Mouse (Mus musculus) limb, embryonic 10.5 days (tissue): Measurements from ENCODE around the gene Terb1. TPM values are rescaled to one million over a fixed set of nuclear protein-coding genes. Genes with fewer than 3 reads are reported as not detected.

ENCODE experiments used
- DNase-seq: peaks from one replicate; pipeline ENCODE4 v3.0.0-alpha.2; 2017; ENCODE audit warnings: low spot score
- H3K27ac ChIP-seq: fragments of 300-500 bp; sonication (generic); 2 replicates; pipeline ENCODE4 v1.5.1; 2016; ENCODE audit warnings: mild to moderate bottlenecking
- H3K27me3 ChIP-seq: fragments of 300-500 bp; sonication (generic); 2 replicates; pipeline ENCODE4 v1.6.1; 2016; ENCODE audit warnings: low read depth, mild to moderate bottlenecking; ENCODE audit not compliant: poor library complexity, severe bottlenecking
- H3K36me3 ChIP-seq: fragments of 300-500 bp; sonication (generic); 2 replicates; pipeline ENCODE4 v1.6.1; 2016; ENCODE audit warnings: mild to moderate bottlenecking, moderate library complexity
- H3K4me1 ChIP-seq: fragments of 300-500 bp; sonication (generic); 2 replicates; pipeline ENCODE4 v1.6.1; 2016
- H3K4me3 ChIP-seq: fragments of 300-500 bp; sonication (generic); 2 replicates; pipeline ENCODE4 v1.5.1; 2016; ENCODE audit warnings: mild to moderate bottlenecking, moderate library complexity
- H3K9me3 ChIP-seq: fragments of 300-500 bp; sonication (generic); replicated peaks from 2 replicates; pipeline ENCODE4 v1.6.1; 2016; ENCODE audit warnings: mild to moderate bottlenecking
- WGBS: fragments of 180-500 bp; shearing (Covaris S2); methylation state at CpG from one replicate; pipeline ENCODE4 v1.1.7; 2016; 5-methylcytosine and 5-hydroxymethylcytosine counted together
- polyA plus RNA-seq: library from polyadenylated mRNA; unstranded; fragments of >200 nt; fragmentation: Nextera tagmentation; extraction: Ambion mirVana; gene quantifications from 2 replicates; pipeline ENCODE4 v1.2.1, GENCODE M21; 2016

Terb1 gene
- polyA plus RNA-seq, 1 experiment from 2014 or later, result 0.21 TPM

DNA sequence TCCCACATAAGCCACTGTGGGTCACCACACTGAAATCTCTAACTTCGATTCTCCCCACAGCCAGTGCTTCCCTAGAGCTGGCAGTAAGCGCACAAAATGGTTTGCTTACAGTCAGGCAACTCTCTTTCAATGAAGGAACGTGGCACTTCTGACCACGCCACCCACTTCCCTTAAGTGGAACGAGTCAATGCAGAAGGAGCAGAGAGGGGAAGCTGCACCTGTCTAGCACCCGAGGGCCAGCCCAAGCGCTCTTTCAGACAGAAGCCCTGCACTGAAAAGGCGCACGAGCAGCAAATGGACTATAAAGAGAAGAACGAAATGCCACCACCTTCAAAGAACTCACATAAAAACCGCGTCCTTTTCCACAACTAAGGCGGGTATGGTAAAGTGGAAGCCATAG, 82.0 kb downstream of the Terb1 start:
- Histone ChIP-seq H3K4me3 (no peak overlapping the region), H3K36me3 (peaks cover 99% of the 10 kb centered on the region), H3K27ac (no peak overlapping the region), H3K9me3 (no peaks in the 10 kb centered on the region), H3K27me3 (no peaks in the 10 kb centered on the region), H3K4me1 (no peaks in the 10 kb centered on the region)
- 94% methylated on average over 13 of the region's 13 CpGs for WGBS
- no peak for DNase-seq

DNA sequence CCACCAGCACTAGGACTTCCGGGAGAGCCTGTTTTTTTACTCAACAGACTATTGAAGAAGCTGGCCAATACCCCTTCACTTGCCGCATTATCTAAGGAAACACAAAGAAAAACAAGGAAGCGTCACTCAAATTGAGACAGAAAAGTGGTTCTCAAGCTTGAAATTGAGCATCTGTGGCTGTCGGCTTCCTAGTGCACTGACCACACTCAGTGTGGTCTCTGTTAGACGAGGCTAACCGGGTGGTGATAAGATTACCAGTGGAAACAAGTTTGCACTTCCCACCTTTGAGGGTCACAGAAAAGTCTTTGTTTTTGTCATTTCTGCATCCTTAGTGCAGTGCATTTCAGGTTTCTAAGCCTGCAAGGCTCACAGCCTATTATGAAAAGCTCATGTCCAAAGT, 87.4 kb downstream of the Terb1 start:
- 93% methylated on average over 6 of the region's 6 CpGs for WGBS

DNA sequence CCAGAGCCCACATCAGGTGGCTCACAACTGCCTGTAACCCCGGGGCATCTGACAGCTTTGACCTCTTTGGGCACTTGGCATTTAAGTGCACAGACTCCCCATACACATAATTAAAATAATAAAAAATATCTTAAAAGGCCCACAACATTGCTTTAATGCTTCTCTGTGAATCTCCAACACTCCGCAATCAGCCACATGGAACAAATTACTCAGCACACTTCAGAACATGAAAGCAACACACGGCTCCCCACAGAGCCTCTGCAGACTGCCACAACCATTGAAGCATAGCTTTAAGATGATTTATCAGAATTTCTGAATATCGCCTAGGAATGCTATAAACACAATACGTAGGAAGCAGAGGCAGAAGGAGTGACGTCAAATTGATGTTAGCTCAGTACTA, 93.7 kb downstream of the Terb1 start:
- H3K4me1 ChIP-seq, result no peaks in the 10 kb centered on the region
- WGBS, result 86% methylated on average over 6 of the region's 6 CpGs
- no peaks in the 10 kb centered on the region for H3K27me3 ChIP-seq
- no peak overlapping the region for H3K4me3 ChIP-seq
- peaks cover 43% of the 10 kb centered on the region for H3K36me3 ChIP-seq
- H3K9me3 ChIP-seq, result no peaks in the 10 kb centered on the region
- no peak overlapping the region for H3K27ac ChIP-seq
- no peak for DNase-seq

More for the DNA sequence above, 87.4 kb downstream of the Terb1 start:
- Histone ChIP-seq H3K4me3 (no peak overlapping the region), H3K27me3 (no peaks in the 10 kb centered on the region), H3K36me3 (peaks cover 99% of the 10 kb centered on the region), H3K27ac (no peak overlapping the region), H3K4me1 (no peaks in the 10 kb centered on the region), H3K9me3 (no peaks in the 10 kb centered on the region)
- no peak for DNase-seq

DNA sequence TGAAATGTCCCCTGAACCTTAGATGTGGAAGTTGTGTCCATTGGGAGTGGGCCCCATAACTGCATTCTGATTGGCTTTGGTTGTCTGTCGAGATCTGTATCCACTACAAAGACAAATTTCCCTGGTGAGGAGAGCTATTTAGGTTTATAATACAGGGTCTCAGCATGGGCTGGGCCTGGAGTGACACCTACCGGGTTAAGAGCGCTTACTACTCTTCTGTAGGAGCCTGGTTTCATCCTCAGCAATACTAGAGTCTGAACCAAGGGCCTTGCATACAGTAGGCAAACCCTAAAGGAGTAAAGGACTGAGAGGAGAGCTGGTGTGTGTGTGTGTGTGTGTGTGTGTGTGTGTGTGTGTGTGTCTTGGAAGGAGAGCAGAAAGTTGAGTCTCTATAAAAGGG, 95.5 kb downstream of the Terb1 start:
- Histone ChIP-seq H3K27me3 (no peaks in the 10 kb centered on the region), H3K9me3 (no peaks in the 10 kb centered on the region), H3K4me1 (no peaks in the 10 kb centered on the region), H3K36me3 (peaks cover 25% of the 10 kb centered on the region), H3K27ac (no peak overlapping the region), H3K4me3 (no peak overlapping the region)
- no peak for DNase-seq
- WGBS, result 68% methylated on average over 3 of the region's 3 CpGs

DNA sequence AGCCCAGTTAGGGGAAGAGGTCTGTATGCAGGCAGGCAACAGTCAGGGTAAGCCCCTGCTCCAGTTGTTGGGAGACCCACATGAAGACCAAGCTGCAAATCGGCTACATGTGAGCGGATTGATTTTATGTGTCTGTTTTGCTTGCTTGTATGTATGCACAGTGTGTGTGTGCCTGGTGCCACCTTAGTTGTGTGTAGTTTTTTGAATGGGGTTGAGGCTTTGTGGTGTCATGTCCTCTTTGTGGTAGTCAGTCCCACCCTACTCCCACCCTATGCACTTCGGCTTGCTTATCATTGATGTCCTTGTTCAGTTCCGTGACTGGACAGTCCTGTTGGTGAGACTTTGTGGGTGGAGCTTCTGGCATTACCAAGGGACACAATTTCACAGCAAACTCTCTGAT, 95.9 kb downstream of the Terb1 start:
- Histone ChIP-seq H3K27me3 (no peaks in the 10 kb centered on the region), H3K4me1 (no peaks in the 10 kb centered on the region), H3K36me3 (peaks cover 20% of the 10 kb centered on the region), H3K9me3 (no peaks in the 10 kb centered on the region), H3K4me3 (no peak overlapping the region), H3K27ac (no peak overlapping the region)
- WGBS, result 84% methylated on average over 4 of the region's 4 CpGs
- no peak for DNase-seq

DNA sequence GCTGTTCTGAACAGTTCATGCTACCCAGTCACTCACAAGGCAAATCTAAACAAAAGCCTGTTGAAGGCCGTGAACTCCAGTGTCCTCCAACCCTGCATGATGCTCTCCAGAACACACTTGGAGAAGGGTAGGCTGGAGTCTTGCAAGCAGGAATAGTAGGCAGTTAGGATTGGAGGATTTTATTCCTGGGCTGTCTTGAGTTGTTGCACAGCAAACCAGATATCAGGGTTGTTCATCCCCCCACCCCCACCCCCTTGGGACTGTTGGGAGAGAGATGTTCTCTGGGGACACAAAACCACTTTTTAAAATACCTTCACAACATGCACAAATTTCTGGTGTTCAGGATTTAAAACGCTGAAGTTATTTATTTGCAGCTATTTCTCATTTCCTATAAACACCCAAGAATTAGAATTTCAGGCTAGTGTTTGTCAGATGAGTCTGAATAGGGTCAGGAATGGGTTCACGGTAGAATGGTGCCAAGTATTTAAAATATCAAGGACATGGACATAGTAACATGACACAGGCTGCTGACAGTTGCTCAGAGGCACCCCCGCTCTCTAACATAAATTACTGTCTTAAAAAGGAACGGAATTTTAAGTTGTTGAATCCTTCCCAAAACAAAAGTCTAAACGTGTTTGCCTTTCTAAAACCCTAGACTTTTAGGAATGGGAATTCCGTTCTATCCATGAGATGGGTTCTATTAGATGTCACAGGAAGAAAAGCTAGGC, 96.7 kb downstream of the Terb1 start:
- Histone ChIP-seq H3K4me1 (no peaks in the 10 kb centered on the region), H3K4me3 (no peak overlapping the region), H3K9me3 (no peaks in the 10 kb centered on the region), H3K27me3 (no peaks in the 10 kb centered on the region), H3K27ac (no peak overlapping the region), H3K36me3 (peaks cover 12% of the 10 kb centered on the region)
- DNase-seq, result no peak
- 77% methylated on average over 7 of the region's 7 CpGs for WGBS

DNA sequence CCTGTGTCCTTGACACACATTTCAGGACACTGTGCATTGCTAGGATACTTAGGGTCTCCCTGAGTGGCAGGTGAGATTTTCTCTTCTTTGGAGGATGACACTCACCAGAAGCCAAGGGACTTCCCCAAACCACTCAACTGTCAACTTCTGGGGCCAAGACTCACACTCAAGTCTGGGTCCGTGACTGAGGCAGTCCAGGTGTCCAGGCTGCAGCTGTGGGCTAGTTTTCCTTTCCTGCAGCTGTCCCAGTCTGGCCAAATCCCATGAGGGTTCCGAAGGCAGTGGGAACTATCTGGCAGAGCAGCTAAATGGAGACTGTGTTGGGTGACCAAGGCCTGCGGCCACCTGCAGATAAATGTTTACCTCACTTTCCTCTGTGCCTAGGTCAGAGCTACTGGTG, 97.7 kb downstream of the Terb1 start:
- H3K4me3 ChIP-seq, result no peak overlapping the region
- no peaks in the 10 kb centered on the region for H3K9me3 ChIP-seq
- DNase-seq, result no peak
- H3K36me3 ChIP-seq, result peaks cover 2% of the 10 kb centered on the region
- H3K27me3 ChIP-seq, result no peaks in the 10 kb centered on the region
- H3K27ac ChIP-seq, result no peak overlapping the region
- H3K4me1 ChIP-seq, result no peaks in the 10 kb centered on the region
- 87% methylated on average over 3 of the region's 3 CpGs for whole genome bisulfite sequencing

DNA sequence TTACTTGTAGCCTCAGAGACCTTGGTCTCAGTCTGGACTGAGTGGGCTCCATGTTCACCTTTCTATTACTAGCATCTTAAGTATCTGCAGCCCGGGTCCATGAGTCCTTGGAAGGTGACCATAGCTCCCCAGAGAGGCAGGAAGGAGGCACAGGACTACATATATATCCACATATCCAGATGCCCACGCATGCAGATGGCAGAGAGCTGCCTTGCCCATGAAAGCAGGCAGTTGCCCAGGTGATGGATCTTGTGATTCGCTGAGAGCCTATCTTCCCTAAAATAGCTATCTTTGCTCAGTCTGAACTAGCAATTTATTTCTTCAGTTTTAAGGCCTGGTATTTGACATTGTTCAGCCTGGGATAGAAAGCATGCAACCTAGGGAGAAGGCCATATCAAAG, 98.2 kb downstream of the Terb1 start:
- WGBS, result 91% methylated on average over 3 of the region's 3 CpGs
- no peaks in the 10 kb centered on the region for H3K27me3 ChIP-seq
- DNase-seq, result no peak
- no peak overlapping the region for H3K27ac ChIP-seq
- H3K36me3 ChIP-seq, result 0 out of 2 replicates have a peak, but pooled peaks cover 2% of the 10 kb centered on the region
- no peaks in the 10 kb centered on the region for H3K4me1 ChIP-seq
- H3K4me3 ChIP-seq, result no peak overlapping the region
- no peaks in the 10 kb centered on the region for H3K9me3 ChIP-seq

- Histone ChIP-seq H3K36me3 (0 out of 2 replicates have a peak, but pooled peaks cover 2% of the 10 kb centered on the region), H3K4me3 (no peak overlapping the region), H3K4me1 (no peaks in the 10 kb centered on the region), H3K27me3 (no peaks in the 10 kb centered on the region), H3K9me3 (no peaks in the 10 kb centered on the region), H3K27ac (no peak overlapping the region)
- no peak for DNase-seq
- WGBS, result 66% methylated on average over 7 of the region's 7 CpGs
Measured at GRCm38 (mm10) chr8:104410628-104411273, 99.0 kb downstream of the Terb1 start.

GRCm38 (mm10) chr8:104408328-104409110, 101.2 kb downstream of the Terb1 start:
- no peak for DNase-seq
- Histone ChIP-seq H3K9me3 (no peaks in the 10 kb centered on the region), H3K27ac (no peak overlapping the region), H3K27me3 (no peaks in the 10 kb centered on the region), H3K4me3 (no peak overlapping the region), H3K36me3 (no peaks in the 10 kb centered on the region), H3K4me1 (no peaks in the 10 kb centered on the region)
- 86% methylated on average over 7 of the region's 7 CpGs for WGBS

DNA sequence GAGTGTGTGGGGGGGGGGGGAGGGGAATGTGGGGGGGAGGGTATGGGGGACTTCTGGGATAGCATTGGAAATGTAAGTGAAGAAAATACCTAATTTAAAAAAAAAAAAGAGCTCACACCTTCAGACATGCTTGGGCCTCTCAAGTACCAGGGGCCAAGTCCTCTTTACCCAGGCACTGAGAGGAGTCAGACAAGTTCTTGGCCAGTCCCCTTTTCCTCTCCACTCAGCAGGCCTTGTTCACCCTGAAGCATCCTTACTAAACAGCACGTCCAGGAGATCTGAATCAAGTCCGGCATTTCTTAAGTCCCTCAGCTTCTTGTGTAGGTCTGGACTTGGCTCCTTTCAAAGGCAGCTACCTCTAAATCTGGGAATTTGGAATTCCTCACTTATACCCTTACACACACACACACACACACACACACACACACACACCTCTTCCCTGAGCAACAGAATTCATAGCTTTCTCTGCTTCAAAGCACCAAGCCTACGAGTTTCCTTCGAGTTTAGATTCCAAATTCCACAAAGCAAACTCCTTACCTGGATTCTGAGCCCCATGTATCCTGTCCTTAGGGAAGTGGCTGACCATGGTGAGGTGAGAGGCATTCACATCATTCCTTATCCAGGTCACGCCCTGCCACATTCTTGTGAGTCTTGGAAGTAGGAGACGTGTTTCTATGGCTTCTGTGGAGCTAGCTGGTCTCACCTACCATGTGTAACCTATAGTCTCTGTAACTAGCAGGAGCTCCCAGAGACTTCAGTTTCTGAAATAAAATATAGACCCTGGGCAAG, 103.2 kb downstream of the Terb1 start:
- Histone ChIP-seq H3K36me3 (no peaks in the 10 kb centered on the region), H3K4me3 (no peak overlapping the region), H3K9me3 (no peaks in the 10 kb centered on the region), H3K27ac (no peak overlapping the region), H3K27me3 (no peaks in the 10 kb centered on the region), H3K4me1 (no peaks in the 10 kb centered on the region)
- DNase-seq, result no peak
- WGBS, result 87% methylated on average over 6 of the region's 6 CpGs

DNA sequence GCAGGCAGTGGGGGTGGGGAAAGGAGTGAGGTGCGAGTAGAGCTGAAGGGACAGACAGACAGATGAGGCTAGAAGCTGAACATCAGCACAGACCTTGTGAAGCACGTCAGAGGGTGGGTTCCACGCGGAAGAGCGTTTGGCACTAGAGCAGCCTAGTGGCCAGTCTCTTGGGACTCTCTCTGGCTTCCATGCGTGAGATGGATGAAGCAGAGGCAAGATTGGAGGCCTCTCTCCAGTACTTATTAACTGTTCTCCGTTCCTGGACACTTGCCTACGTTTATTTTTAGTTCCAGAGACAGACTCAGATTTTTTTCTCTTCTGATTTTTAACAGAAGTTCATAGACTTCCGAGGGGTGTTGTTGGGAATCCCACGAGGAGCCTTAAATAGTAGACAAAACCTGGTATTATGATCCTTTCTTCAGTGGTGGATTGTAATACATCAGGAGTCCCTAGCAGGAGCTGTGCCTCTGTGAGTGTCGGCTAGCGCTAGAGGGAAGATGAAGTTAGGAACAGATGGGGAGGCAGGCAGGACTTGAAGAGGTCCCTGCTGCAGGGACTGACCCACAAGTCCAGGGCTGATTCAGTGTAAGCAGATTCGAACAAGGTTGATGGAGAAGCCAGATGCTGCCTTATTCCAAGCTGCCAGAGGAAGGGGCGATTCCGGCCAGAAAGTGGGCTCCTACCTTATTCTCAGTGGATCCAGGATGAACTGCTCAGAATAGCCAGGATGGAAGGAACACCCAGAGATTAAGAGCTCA, 104.1 kb downstream of the Terb1 start:
- no peak overlapping the region for H3K27ac ChIP-seq
- DNase-seq, result no peak
- WGBS, result 80% methylated on average over 15 of the region's 15 CpGs
- H3K9me3 ChIP-seq, result no peaks in the 10 kb centered on the region
- H3K36me3 ChIP-seq, result no peaks in the 10 kb centered on the region
- no peaks in the 10 kb centered on the region for H3K27me3 ChIP-seq
- H3K4me1 ChIP-seq, result no peaks in the 10 kb centered on the region
- no peak overlapping the region for H3K4me3 ChIP-seq
